Mouse (Mus musculus) heart, adult 2 months (tissue): Measurements from ENCODE around the gene Gm20388. TPM values are rescaled to one million over a fixed set of nuclear protein-coding genes. Genes with fewer than 3 reads are reported as not detected.

Experiments used
- DNase-seq, 2 experiments: peaks; one replicate each; pipeline ENCODE4 v3.0.0; 2021
- H3K27ac ChIP-seq: fragments of 200-600 bp; 2 replicates; pipeline ENCODE4 v1.8.1; 2022
- H3K27me3 ChIP-seq: fragments of 200-500 bp; 2 replicates; pipeline ENCODE4 v1.6.1; 2012; ENCODE audit warnings: mild to moderate bottlenecking, low read length, inconsistent platforms, mixed read lengths; ENCODE audit not compliant: control insufficient read depth, insufficient read depth
- H3K36me3 ChIP-seq: fragments of 200-500 bp; 2 replicates; pipeline ENCODE4 v1.6.1; 2012; ENCODE audit warnings: low read length, inconsistent platforms; ENCODE audit not compliant: control insufficient read depth, insufficient read depth
- H3K4me1 ChIP-seq: fragments of 200-500 bp; 2 replicates; pipeline ENCODE4 v1.6.1; 2011; ENCODE audit warnings: low read length; ENCODE audit not compliant: control insufficient read depth, insufficient read depth
- H3K4me3 ChIP-seq: fragments of 200-600 bp; 2 replicates; pipeline ENCODE4 v1.8.1; 2022
- H3K79me2 ChIP-seq: fragments of 200-500 bp; replicated peaks from 2 replicates; pipeline ENCODE4 v1.6.1; 2012; ENCODE audit warnings: mild to moderate bottlenecking, inconsistent platforms, low read length, moderate library complexity, mixed read lengths; ENCODE audit not compliant: control insufficient read depth, insufficient read depth
- H3K9ac ChIP-seq: fragments of 200-500 bp; 2 replicates; pipeline ENCODE4 v1.6.1; 2012; ENCODE audit warnings: low read depth, mild to moderate bottlenecking, control low read depth, inconsistent platforms, low read length, mixed read lengths
- CTCF ChIP-seq: fragments of 200-600 bp; IDR thresholded peaks from 2 replicates; pipeline ENCODE4 v1.8.1; 2022; ENCODE audit warnings: antibody characterized with exemption, mild to moderate bottlenecking, moderate library complexity
- EP300 ChIP-seq: fragments of 200-500 bp; IDR thresholded peaks from 2 replicates; pipeline ENCODE4 v1.6.1; 2011; ENCODE audit warnings: low read depth, low read length, control low read depth; ENCODE audit not compliant: insufficient read depth
- POLR2A ChIP-seq: fragments of 200-500 bp; IDR thresholded peaks from 2 replicates; pipeline ENCODE4 v1.6.1; 2011; ENCODE audit warnings: mild to moderate bottlenecking, low read depth, low read length, control low read depth; ENCODE audit not compliant: insufficient read depth
- WGBS: fragments of 180-500 bp; shearing (Covaris S2); methylation state at CpG from one replicate; pipeline ENCODE4 v1.1.7; 2018; 5-methylcytosine and 5-hydroxymethylcytosine counted together
- intact Hi-C: fragments of 180-260 bp; cut with DNase I; formaldehyde crosslinking; loops from one replicate; pipeline ENCODE4 v1.15.1; 2025
- polyA plus RNA-seq: library from polyadenylated mRNA; depleted of rRNA; stranded (reverse); fragments of >200 nt; gene quantifications from 2 replicates; pipeline ENCODE4 v1.2.3, GENCODE M21; 2012
- total RNA-seq, 2 experiments: library from RNA; stranded (reverse); gene quantifications; 2 replicates each; pipeline ENCODE4 v1.2.3; 2021

Gm20388 gene
- total and polyA plus RNA-seq, 3 experiments = 1.8 to 32.3 TPM; not detected in 1

GRCm38 (mm10) chr8:120204736-120205360 lies 294.2 kb downstream of the Gm20388 start:
- H3K9ac ChIP-seq = no peak overlapping the region
- intact Hi-C loops = no loop called here

DNA sequence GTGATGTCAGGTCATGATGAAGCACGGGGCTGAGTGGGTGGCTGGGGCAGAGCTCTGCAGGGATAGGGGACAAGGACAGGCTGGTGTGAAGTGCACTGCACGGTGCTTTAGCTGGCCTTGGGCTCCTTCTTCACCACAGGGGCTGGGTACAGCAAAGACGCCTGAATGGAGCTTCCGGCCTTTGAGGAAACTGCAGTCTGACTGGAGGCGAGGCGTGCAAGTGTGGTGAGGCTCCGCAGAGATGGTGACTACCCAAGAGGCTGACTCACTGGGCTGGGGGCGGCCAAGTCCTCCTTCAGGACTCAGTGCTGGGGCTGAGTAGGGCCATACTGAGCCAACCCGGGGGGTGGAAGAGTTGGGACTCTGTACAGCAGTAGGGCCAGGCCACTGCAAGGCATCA lies 295.3 kb downstream of the Gm20388 start:
- WGBS = 86% methylated on average over 9 of the region's 9 CpGs
- no peak for DNase-seq
- no peaks in the 10 kb centered on the region for H3K27me3 ChIP-seq
- H3K4me1 ChIP-seq = peaks cover 6% of the 10 kb centered on the region
- no peak overlapping the region for H3K27ac ChIP-seq
- intact Hi-C loops = no loop called here
- no peak overlapping the region for H3K4me3 ChIP-seq
- H3K36me3 ChIP-seq = no peaks in the 10 kb centered on the region
- no peaks in the 10 kb centered on the region for H3K79me2 ChIP-seq
- no peak overlapping the region for H3K9ac ChIP-seq
- no peak for TF ChIP-seq POLR2A
- TF ChIP-seq EP300 = no peak
- TF ChIP-seq CTCF = no peak

More at GRCm38 (mm10) chr8:120204736-120205360, 294.2 kb downstream of the Gm20388 start:
- peaks cover 6% of the 10 kb centered on the region for H3K4me1 ChIP-seq
- peak; percentile 91 for TF ChIP-seq EP300
- no peak for TF ChIP-seq CTCF
- no peak for TF ChIP-seq POLR2A
- H3K79me2 ChIP-seq = no peaks in the 10 kb centered on the region
- DNase-seq = peak; percentile 63 to 78
- WGBS = 44% methylated on average over 7 of the region's 7 CpGs
- no peaks in the 10 kb centered on the region for H3K27me3 ChIP-seq
- peak overlapping the region; percentile 14; the same call in 1 of the 2 replicates for H3K27ac ChIP-seq
- H3K4me3 ChIP-seq = no peak overlapping the region
- no peaks in the 10 kb centered on the region for H3K36me3 ChIP-seq

GRCm38 (mm10) chr8:120207364-120207763 lies 296.7 kb downstream of the Gm20388 start:
- Histone ChIP-seq H3K27me3 (no peaks in the 10 kb centered on the region), H3K27ac (no peak overlapping the region), H3K79me2 (no peaks in the 10 kb centered on the region), H3K4me3 (no peak overlapping the region), H3K4me1 (peaks cover 6% of the 10 kb centered on the region), H3K36me3 (no peaks in the 10 kb centered on the region), H3K9ac (no peak overlapping the region)
- 91% methylated on average over 8 of the region's 8 CpGs for WGBS
- intact Hi-C loops = no loop called here
- TF ChIP-seq CTCF (peak; percentile 62), POLR2A (no peak), EP300 (no peak)
- DNase-seq = no peak

- Histone ChIP-seq H3K27ac (no peak overlapping the region), H3K36me3 (no peaks in the 10 kb centered on the region), H3K27me3 (no peaks in the 10 kb centered on the region), H3K9ac (no peak overlapping the region), H3K79me2 (no peaks in the 10 kb centered on the region), H3K4me3 (no peak overlapping the region), H3K4me1 (peaks cover 6% of the 10 kb centered on the region)
- DNase-seq = no peak
- TF ChIP-seq POLR2A (no peak), CTCF (no peak)
- intact Hi-C loops = no loop called here
- WGBS = 70% methylated on average over 11 of the region's 11 CpGs
Measured at GRCm38 (mm10) chr8:120208113-120208512, 297.5 kb downstream of the Gm20388 start.

GRCm38 (mm10) chr8:120211345-120211744 lies 300.7 kb downstream of the Gm20388 start:
- intact Hi-C loops = loop anchor here (2.0 kb wide), 1 partner anchor 29 kb away; no protein-coding TSS in a partner anchor
- DNase-seq = no peak
- Histone ChIP-seq H3K4me3 (no peak overlapping the region), H3K79me2 (no peaks in the 10 kb centered on the region), H3K4me1 (peaks cover 5% of the 10 kb centered on the region), H3K27ac (no peak overlapping the region), H3K27me3 (no peaks in the 10 kb centered on the region), H3K36me3 (no peaks in the 10 kb centered on the region), H3K9ac (no peak overlapping the region)
- WGBS = 26% methylated on average over 4 of the region's 4 CpGs
- peak; percentile 46 for TF ChIP-seq CTCF
- TF ChIP-seq POLR2A = no peak
- TF ChIP-seq EP300 = no peak

GRCm38 (mm10) chr8:120212596-120212995 lies 302.0 kb downstream of the Gm20388 start:
- Histone ChIP-seq H3K27ac (no peak overlapping the region), H3K4me1 (peaks cover 5% of the 10 kb centered on the region), H3K36me3 (no peaks in the 10 kb centered on the region), H3K27me3 (no peaks in the 10 kb centered on the region), H3K79me2 (no peaks in the 10 kb centered on the region), H3K9ac (no peak overlapping the region), H3K4me3 (no peak overlapping the region)
- no peak for TF ChIP-seq POLR2A
- TF ChIP-seq EP300 = no peak
- TF ChIP-seq CTCF = no peak
- intact Hi-C loops = no loop called here
- DNase-seq = no peak
- WGBS = 92% methylated on average over 7 of the region's 7 CpGs
